Mouse (Mus musculus) left cerebral cortex, adult 8-10 months (tissue): ENCODE data around the gene Armc2. TPM values are rescaled to one million over a fixed set of nuclear protein-coding genes. Genes with fewer than 3 reads are reported as not detected.

Experiments
- DNase-seq, 2 experiments: peaks; one replicate each; pipeline ENCODE4 v3.0.0; 2022; ENCODE audit warnings: low spot score in 2 of 2
- total RNA-seq, 4 experiments: library from RNA; stranded (reverse); gene quantifications; 2 replicates each; pipeline ENCODE4 v1.2.4; 2022

Gene Armc2
- total RNA-seq = 10 to 100 TPM; 10.5 to 15.0 (median 12.5) TPM

DNA sequence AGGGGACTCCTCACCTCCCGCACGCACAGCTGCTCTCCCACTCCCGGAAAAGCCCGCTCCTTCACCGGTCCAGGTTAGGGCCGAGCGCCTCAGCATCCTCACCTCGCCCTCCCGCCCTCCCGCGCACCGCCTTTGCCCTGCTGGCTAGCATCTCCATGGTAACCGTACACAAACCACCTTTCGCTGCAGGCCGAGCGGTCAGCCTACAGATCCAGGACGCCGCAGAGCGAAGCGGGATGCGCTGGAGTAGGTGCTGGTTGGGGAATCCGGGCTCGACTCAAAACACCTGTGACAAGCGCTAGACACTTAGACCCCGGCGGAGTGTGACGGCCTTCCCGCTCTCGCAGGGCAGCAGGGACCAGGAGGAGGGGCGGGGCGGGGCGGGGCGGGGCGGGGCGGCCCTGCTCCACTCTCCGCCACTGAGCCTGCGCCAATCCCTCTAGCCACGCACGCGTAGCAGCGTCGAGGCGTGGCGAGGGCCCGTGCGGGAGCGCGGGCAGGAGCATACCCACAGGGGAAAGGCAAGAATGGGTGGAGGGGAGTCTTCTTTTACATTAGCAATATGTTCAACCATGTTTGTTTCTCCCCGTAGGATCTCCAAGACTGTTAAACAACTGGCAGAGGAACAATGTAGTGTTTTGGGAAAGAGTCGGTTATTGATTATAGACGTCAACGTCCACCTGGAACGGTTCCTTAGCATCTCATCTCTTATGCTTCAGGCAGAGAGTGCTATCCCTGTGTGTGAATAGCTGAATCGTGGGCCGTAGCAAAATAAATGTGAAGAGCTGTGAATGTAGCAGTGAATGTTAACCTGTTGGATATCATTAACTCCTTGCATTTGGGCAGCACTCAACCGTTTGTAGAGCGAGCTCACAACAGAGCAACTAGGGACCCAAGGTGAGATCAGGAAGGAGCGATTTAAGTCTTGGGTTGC is at the start of gene Armc2:
Armc2 (minus strand) TSS at position 427 of the 934 bp plus-strand sequence.
- peak; percentile 51 to 57 for DNase-seq

- DNase-seq = no peak
Observed at GRCm38 (mm10) chr10:42064446-42064845, 46.2 kb upstream of the Armc2 start.

DNA sequence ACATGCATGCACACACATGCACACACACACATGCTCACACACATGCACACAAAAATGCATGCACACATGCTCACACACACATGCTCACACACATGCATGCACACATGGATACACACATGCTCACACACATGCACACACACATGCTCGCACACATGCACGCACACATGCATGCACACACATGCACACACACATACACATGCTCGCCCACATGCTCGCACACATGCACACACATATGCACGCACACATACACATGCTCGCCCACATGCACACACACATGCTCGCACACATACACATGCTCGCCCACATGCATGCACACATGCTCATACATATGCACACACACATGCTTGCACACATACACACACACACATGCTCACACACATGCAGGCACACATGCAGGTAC is 41.3 kb upstream of the Armc2 start:
- no peak for DNase-seq

GRCm38 (mm10) chr10:42057746-42058145 is 39.5 kb upstream of the Armc2 start:
- no peak for DNase-seq

GRCm38 (mm10) chr10:42057231-42057601 is 39.0 kb upstream of the Armc2 start:
- no peak for DNase-seq

DNA sequence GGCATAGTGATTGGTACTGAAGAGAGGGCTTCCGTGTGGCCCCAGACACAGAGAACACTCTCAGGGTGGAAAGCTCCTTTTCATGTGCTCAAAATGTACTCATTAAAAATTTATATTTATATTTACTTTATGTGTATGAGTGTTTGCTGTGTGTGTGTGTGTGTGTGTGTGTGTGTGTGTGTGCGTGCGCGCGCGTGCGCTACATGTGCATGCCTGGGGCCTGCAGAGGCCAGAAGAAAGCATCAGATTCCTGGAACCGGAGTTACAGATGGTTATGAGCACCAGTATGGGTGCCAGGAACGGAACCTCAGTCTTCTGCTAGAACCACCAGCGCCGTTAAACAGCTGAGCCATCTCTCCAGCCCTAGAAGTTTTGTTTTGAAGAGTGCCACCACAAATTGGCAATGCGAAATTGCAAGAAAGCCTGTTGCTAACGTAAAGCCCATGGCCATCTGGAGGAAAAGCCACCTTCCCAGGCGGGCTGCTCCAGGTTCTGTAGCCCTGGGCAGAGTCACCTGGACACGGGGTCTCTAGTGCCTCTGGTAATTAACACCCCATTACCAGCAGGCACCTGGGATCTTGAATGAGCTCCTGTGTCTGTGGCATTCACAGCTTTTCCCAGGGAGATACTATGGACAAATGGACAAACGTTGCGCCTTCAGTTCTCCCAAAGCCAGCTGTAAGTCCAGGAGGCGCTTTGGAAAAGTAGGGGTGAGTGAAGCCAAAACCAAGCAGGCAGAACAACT is 38.4 kb upstream of the Armc2 start:
- DNase-seq = no peak

GRCm38 (mm10) chr10:42055224-42056165 is 37.3 kb upstream of the Armc2 start:
- no peak for DNase-seq

DNA sequence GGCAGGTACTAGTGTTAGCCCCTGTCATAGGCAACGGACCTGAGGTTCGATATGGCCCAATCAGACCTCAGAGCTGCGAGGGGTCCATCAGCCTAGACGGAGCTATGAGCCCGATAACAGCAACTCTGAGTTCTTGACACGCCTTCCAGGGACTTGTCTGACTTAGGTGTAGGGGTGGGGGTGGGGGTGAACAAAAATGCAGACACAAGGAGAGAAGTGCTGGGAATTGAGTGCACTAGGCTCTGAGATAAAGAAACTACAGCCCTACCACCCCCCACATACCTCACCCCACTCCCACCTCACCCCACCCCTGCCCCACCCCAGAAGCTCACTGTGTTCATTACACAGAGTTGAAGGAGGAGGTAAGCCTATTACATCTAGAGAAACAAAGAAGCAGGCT is 32.8 kb upstream of the Armc2 start:
- no peak for DNase-seq

DNA sequence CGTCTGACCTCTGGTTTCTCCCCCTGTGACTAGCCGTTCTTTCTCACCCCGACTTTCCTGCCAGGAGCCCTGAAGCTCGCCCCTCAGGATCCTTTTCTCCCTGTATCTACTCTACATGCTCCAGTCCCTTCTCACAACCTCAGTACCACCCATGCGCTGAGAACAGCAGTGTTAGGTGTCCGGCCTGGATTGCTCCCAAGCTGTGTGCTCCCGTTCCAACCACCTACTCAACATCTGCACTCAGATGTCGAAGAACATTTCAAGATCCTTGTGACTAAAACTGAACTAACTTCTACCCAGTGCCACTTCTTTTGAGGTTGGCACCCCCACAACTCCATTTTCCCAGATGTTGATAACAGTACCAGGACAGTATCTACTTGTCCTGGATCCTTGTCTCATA is 30.4 kb upstream of the Armc2 start:
- peak in 1 of 2 experiments; percentile 47 for DNase-seq

- DNase-seq = no peak
Observed at GRCm38 (mm10) chr10:42044574-42044973, 26.3 kb upstream of the Armc2 start.

DNA sequence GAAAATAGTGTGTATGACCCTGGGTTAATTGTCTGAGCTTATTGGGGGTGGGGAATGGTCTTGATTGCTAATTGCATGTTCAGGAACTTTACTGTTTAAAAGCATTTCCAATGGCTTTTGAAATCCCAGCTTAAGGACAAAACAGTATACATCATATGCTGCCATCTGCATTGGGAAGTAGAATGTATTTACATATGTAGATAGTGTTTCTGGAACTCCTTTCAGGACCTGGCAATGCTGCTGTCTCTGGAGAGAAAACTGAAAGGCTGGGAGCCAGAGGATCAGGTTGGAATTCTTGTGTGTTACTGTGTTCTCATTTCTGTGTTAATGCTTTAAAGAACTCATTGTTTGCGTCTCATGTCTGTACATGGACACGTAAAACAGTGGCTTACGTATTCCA is 25.1 kb upstream of the Armc2 start:
- no peak for DNase-seq

GRCm38 (mm10) chr10:42042881-42043280 is 24.6 kb upstream of the Armc2 start:
- peak in 1 of 2 experiments; percentile 61 for DNase-seq

GRCm38 (mm10) chr10:42042087-42042486 is 23.8 kb upstream of the Armc2 start:
- DNase-seq = no peak

DNA sequence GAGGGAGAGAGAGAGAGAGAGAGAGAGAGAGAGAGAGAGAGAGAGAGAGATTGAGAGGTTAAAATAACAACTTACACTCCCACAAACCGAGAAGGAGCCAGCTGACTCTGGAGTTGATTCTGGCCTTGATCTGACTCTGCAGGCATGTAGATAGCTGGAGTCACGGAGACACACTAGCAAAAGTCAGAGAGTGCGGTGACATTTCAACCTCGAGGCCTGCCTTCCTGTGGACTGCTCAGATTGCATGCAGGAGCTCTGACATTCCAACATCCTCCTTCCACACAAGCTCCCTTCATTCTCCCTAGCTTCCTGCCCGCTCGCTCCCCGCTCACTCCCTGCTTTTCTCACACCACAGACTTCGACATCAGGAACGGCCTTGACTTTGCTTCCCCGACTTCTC is 20.3 kb upstream of the Armc2 start:
- no peak for DNase-seq

DNA sequence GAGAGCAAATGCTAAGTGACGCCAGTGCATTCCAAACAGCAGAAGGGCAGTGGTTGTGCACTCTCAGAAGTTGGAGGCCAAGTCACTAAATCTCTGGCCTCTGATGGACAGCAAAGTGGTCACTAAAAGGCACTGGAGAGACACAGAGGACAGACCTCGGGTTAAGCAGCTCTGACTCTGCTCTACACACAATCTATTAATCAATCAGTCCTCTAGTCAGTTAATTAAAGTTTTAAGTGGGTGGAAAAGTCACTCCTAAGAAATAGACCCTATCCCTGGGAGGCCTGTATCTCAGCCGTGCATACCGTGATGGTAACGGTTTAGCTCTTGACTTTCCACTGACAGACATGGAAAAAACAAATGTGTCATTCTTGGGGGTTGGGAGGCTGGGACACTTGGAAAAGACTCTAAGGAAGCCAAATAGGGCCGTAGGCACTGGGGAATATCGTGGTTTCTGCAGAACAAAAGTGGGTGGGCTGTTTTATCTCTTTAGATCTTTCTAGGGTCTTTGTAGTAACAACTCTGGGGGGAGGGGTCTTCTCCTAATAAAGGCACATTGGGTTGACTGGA is 19.1 kb upstream of the Armc2 start:
- DNase-seq = no peak

- no peak for DNase-seq
Observed at GRCm38 (mm10) chr10:42036846-42037245, 18.6 kb upstream of the Armc2 start.

- DNase-seq = no peak
Observed at GRCm38 (mm10) chr10:42033571-42033970, 15.3 kb upstream of the Armc2 start.

DNA sequence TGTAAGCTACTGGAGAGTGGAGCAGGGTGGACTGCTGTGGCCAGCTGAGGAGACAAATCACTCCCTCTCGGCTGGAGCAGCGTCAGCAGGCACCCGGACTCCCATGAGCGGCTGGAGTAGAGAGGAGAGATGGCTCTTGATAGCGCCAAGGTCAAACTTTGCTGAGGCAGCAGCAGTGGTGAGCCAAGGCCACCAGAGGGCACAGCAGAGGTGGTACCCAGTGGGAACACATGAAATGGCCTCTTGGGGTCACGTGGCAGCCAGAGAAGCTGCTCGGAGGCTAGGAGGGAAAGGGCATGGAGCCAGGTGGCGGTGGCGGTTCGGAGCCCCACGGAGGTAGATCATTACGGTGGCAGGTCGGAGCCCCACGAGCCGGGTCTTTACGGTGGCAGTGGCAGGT is 12.8 kb upstream of the Armc2 start:
- DNase-seq = peak; percentile 57 to 78

- no peak for DNase-seq
Observed at GRCm38 (mm10) chr10:42029502-42029901, 11.3 kb upstream of the Armc2 start.

DNA sequence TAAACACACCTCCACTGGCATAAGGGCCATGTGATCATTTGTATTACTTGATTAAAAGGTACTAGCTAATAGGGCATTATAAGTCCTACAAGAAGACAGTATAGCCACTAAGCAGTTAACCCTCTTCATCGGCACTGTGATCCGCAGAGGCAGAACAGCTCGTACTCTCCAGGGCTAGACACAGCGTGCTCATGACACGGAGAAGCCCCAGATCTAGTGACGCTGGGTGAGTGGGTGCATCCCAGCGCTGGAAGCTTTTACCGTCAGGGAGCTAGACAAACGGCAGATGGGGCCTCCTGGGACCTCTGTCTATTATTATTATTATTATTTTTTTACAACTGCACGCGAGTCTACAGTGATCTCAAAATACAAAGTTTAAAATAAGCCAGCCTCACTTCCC is 9.1 kb upstream of the Armc2 start:
- no peak for DNase-seq

DNA sequence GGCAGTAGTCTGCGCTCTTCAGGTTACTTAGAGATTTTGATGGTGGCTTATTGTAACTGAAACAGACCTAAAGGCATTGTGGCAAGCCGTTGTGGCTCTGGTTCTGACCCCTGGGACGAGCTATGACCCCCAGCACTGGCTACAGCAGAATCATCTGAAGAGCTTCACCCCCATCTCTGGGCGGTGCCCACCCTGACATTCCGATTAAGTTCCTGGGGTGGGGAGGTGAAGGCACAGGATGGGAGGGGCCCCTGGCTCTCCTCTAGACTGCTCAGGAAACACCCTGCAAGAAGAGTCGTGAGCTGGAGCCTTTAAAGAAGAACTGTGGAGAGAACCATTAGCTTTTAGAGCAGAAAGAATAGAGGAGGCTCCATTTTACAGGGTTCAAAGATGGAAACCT is 6.2 kb upstream of the Armc2 start:
- no peak for DNase-seq
